Mouse (Mus musculus) stomach, postnatal 0 days (tissue): ENCODE results near the gene Fam219b. TPM values are rescaled to one million over a fixed set of nuclear protein-coding genes. Genes with fewer than 3 reads are reported as not detected.

Experiments used
- ATAC-seq: fragments of 200-750 bp; cut with Nextera tagmentation; 2 replicates; pipeline ENCODE4 v1.8.0; 2017; ENCODE audit not compliant: low FRiP score, low TSS enrichment
- DNase-seq: peaks from one replicate; pipeline ENCODE4 v3.0.0-alpha.2; 2016; ENCODE audit warnings: low spot score
- H3K27ac ChIP-seq: fragments of 300-500 bp; sonication (generic); replicated peaks from 2 replicates; pipeline ENCODE4 v1.5.1; 2014; ENCODE audit warnings: mild to moderate bottlenecking, control low read depth
- H3K27me3 ChIP-seq: fragments of 300-500 bp; sonication (generic); 2 replicates; pipeline ENCODE4 v1.6.1; 2014; ENCODE audit warnings: low read length; ENCODE audit not compliant: control insufficient read depth, insufficient read depth
- H3K36me3 ChIP-seq: fragments of 300-500 bp; sonication (generic); 2 replicates; pipeline ENCODE4 v1.6.1; 2014; ENCODE audit warnings: low read length, mixed read lengths; ENCODE audit not compliant: control insufficient read depth, insufficient read depth
- H3K4me1 ChIP-seq: fragments of 300-500 bp; sonication (generic); replicated peaks from 2 replicates; pipeline ENCODE4 v1.6.1; 2014; ENCODE audit warnings: antibody characterized with exemption; ENCODE audit not compliant: control insufficient read depth, insufficient read depth
- H3K4me2 ChIP-seq: fragments of 300-500 bp; sonication (generic); replicated peaks from 2 replicates; pipeline ENCODE4 v1.6.1; 2014; ENCODE audit warnings: low read depth, mild to moderate bottlenecking, control low read depth, moderate library complexity
- H3K4me3 ChIP-seq: fragments of 300-500 bp; sonication (generic); 2 replicates; pipeline ENCODE4 v1.5.1; 2014; ENCODE audit warnings: low read depth, low read length, control low read depth
- H3K9ac ChIP-seq: fragments of 300-500 bp; sonication (generic); 2 replicates; pipeline ENCODE4 v1.6.1; 2014; ENCODE audit warnings: mild to moderate bottlenecking, low read length, control low read depth, mixed read lengths
- H3K9me3 ChIP-seq: fragments of 300-500 bp; sonication (generic); 2 replicates; pipeline ENCODE4 v1.6.1; 2016; ENCODE audit warnings: low read length; ENCODE audit not compliant: control insufficient read depth
- CTCF ChIP-seq: IDR thresholded peaks from 2 replicates; pipeline ENCODE4 v1.5.1; 2016; ENCODE audit warnings: antibody characterized with exemption, low read depth, mild to moderate bottlenecking, moderate library complexity
- EP300 ChIP-seq: optimal IDR thresholded peaks from 2 replicates; pipeline ENCODE3; 2016; ENCODE audit warnings: antibody characterized with exemption
- WGBS: fragments of 180-500 bp; shearing (Covaris S2); extraction: QIAGEN DNeasy Blood & Tissue Kit; methylation state at CpG from one replicate; pipeline ENCODE4 v1.1.7; 2014; 5-methylcytosine and 5-hydroxymethylcytosine counted together
- polyA plus RNA-seq: library from polyadenylated mRNA; unstranded; fragments of >200 nt; fragmentation: Nextera tagmentation; extraction: Ambion mirVana; gene quantifications from 2 replicates; pipeline ENCODE4 v1.2.1, GENCODE M21; 2015

The Fam219b gene
- polyA plus RNA-seq: 12.4 and 13.0 TPM in 2 replicates

DNA sequence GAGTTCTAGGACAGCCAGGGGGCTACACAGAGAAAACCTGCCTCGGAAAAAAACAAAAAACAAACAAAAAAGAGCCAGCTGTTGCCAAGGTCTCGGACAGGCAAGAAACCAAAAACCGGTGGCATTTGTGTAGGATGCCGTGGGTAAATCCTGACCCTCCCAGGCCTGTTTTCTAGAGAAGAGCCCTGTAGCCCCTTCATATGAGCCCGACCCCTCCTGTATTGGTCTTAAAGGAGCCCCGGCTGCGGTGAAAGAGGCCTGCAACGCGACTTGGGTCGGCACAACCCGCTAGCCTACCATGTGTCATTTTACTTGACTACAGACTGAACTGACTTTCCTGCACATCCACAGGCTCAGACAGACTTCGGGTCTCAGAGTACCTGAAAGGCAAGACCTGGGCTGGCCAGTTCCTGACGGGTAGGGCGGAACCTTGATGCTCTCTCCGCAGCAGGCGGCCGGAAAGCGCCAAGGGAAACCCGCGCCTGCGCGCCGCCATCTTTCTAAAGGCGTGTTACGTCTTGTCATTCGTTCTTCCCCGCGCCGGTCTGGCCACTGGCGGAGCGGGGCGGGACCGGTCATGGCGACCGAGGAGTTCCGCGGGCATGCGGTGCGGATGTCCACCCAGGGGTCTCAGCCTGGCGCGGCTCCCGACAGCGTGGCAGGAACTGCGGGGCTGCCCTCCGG is at the start of gene Fam219b:
TSS of gene Fam219b (plus strand) at position 485 of the 684 bp plus-strand sequence.
- Histone ChIP-seq H3K27ac (peak within 1 kb of the TSS; percentile 79), H3K9ac (peak within 1 kb of the TSS; percentile 82), H3K36me3 (peaks cover 17% of the 10 kb centered on the region), H3K4me1 (no peaks in the 10 kb centered on the region; the same call in 1 of the 2 replicates), H3K4me3 (peak within 1 kb of the TSS; percentile 86), H3K9me3 (no peaks in the 10 kb centered on the region), H3K4me2 (peak within 1 kb of the TSS; percentile 86), H3K27me3 (no peaks in the 10 kb centered on the region)
- no peak for TF ChIP-seq CTCF
- TF ChIP-seq EP300: no peak
- DNase-seq (peak; percentile 93), ATAC-seq (peak; percentile 92)
- 2% methylated on average over 45 of the region's 45 CpGs for WGBS

GRCm38 (mm10) chr9:57487807-57488206 is 49.5 kb upstream of the Fam219b start:
- TF ChIP-seq CTCF (no peak), EP300 (no peak)
- DNase-seq (no peak), ATAC-seq (no peak)
- Histone ChIP-seq H3K36me3 (no peaks in the 10 kb centered on the region), H3K4me1 (no peaks in the 10 kb centered on the region), H3K9me3 (no peaks in the 10 kb centered on the region), H3K4me3 (no peak overlapping the region), H3K27me3 (no peaks in the 10 kb centered on the region), H3K27ac (no peak overlapping the region), H3K4me2 (no peak overlapping the region), H3K9ac (no peak overlapping the region)
- WGBS: 59% methylated on average over 7 of the region's 7 CpGs

DNA sequence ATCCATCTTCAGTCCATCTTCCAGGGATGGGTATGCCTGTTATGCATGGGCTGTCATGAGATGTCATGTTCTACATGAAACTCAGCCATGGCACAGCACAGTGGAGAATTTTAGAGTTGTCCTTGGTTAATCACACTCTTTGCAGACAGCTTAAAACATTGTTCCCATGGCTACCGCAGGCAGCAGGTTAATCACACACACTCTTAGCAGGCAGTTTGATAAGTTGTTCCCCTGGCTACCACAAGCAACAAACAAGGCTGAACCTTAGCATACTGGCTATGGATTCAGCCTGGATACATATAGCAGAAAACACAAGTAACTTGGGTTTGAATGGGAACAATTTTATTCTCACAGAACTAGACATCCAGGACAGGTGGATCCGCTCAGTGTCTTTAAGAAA is 43.8 kb upstream of the Fam219b start:
- Histone ChIP-seq H3K4me3 (no peak overlapping the region), H3K9ac (no peak overlapping the region), H3K27ac (0 out of 2 replicates have a peak overlapping the region, but pooled peaks have one; percentile 30), H3K9me3 (no peaks in the 10 kb centered on the region), H3K4me2 (no peak overlapping the region), H3K36me3 (no peaks in the 10 kb centered on the region), H3K27me3 (no peaks in the 10 kb centered on the region), H3K4me1 (no peaks in the 10 kb centered on the region)
- TF ChIP-seq CTCF (no peak), EP300 (no peak)
- ATAC-seq (peak; percentile 85), DNase-seq (peak; percentile 72)
- 81% methylated on average over 2 of the region's 2 CpGs for WGBS

DNA sequence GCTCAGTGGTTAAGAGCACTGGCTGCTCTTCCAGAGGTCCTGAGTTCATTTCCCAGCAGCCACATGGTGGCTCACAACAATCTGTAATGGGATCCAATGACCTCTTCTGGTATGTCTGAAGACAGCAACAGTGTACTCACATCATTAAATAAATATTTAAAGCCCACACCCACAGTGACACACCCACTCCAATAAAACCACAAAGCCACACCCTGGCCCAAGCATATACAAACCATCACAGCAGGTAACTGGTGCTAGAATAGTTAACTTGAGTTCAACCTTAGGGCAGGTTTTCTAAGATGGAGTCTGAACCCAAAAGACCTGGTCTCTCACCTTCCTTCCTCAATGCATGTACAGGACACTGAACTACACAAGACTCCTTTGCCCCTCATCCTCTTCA is 42.4 kb upstream of the Fam219b start:
- Histone ChIP-seq H3K4me3 (no peak overlapping the region), H3K4me2 (no peak overlapping the region), H3K4me1 (no peaks in the 10 kb centered on the region), H3K27ac (no peak overlapping the region), H3K36me3 (no peaks in the 10 kb centered on the region), H3K9me3 (no peaks in the 10 kb centered on the region), H3K9ac (no peak overlapping the region), H3K27me3 (no peaks in the 10 kb centered on the region)
- DNase-seq: peak; percentile 46
- TF ChIP-seq CTCF (no peak), EP300 (no peak)
- peak; percentile 67 for ATAC-seq

- H3K4me2 ChIP-seq: no peak overlapping the region
- no peak overlapping the region for H3K9ac ChIP-seq
Measured at GRCm38 (mm10) chr9:57497236-57497635, 40.1 kb upstream of the Fam219b start.

GRCm38 (mm10) chr9:57498536-57498935 is 38.8 kb upstream of the Fam219b start:
- no peak for ATAC-seq
- TF ChIP-seq EP300 (no peak), CTCF (no peak)
- Histone ChIP-seq H3K27ac (no peak overlapping the region), H3K9ac (no peak overlapping the region), H3K4me3 (no peak overlapping the region), H3K36me3 (no peaks in the 10 kb centered on the region), H3K4me1 (0 out of 2 replicates have a peak, but pooled peaks cover 4% of the 10 kb centered on the region), H3K9me3 (no peaks in the 10 kb centered on the region), H3K4me2 (no peak overlapping the region), H3K27me3 (peaks cover 6% of the 10 kb centered on the region)
- DNase-seq: no peak
- 59% methylated on average over 7 of the region's 7 CpGs for WGBS

More at GRCm38 (mm10) chr9:57497236-57497635, 40.1 kb upstream of the Fam219b start:
- peak; percentile 81 for ATAC-seq
- H3K27me3 ChIP-seq: no peaks in the 10 kb centered on the region
- peak; percentile 72 for DNase-seq
- 41% methylated on average over 5 of the region's 5 CpGs for WGBS
- TF ChIP-seq EP300 (no peak), CTCF (no peak)
- no peaks in the 10 kb centered on the region for H3K9me3 ChIP-seq
- no peaks in the 10 kb centered on the region for H3K36me3 ChIP-seq
- H3K4me1 ChIP-seq: no peaks in the 10 kb centered on the region
- H3K4me3 ChIP-seq: no peak overlapping the region
- 0 out of 2 replicates have a peak overlapping the region, but pooled peaks have one; percentile 18 for H3K27ac ChIP-seq
